Mouse (Mus musculus) ES-E14 (cell line): ENCODE data around the gene Fhit. TPM values are rescaled to one million over a fixed set of nuclear protein-coding genes. Genes with fewer than 3 reads are reported as not detected.

Source experiments
- DNase-seq: peaks from one replicate; pipeline ENCODE4 v3.0.0-alpha.2; 2013; ENCODE audit warnings: low read depth, low spot score
- H3K27ac ChIP-seq: 2 replicates; pipeline ENCODE4 v1.5.1; 2012; ENCODE audit warnings: low read depth, mild to moderate bottlenecking, low read length, moderate library complexity, mixed read lengths; ENCODE audit not compliant: poor library complexity, insufficient read depth, severe bottlenecking
- H3K36me3 ChIP-seq: 2 replicates; pipeline ENCODE4 v1.6.1; 2012; ENCODE audit warnings: mild to moderate bottlenecking, low read length, moderate library complexity, mixed read lengths; ENCODE audit not compliant: control insufficient read depth, poor library complexity, insufficient read depth, severe bottlenecking
- H3K4me1 ChIP-seq, 2 experiments: fragments of 150-350 bp in 1 of 2; sonication (generic) in 1 of 2; 2 replicates each; pipeline ENCODE4 v1.6.1; 2012; ENCODE audit warnings: low read length in 2 of 2, mild to moderate bottlenecking in 1 of 2, mixed read lengths in 1 of 2; ENCODE audit not compliant: control insufficient read depth in 2 of 2, insufficient read depth in 2 of 2, poor library complexity in 1 of 2
- H3K4me3 ChIP-seq, 2 experiments: fragments of 150-350 bp in 1 of 2; sonication (generic) in 1 of 2; 2 replicates each; pipeline ENCODE4 v1.5.1; 2012; ENCODE audit warnings: low read length in 2 of 2, low read depth in 1 of 2, mild to moderate bottlenecking in 1 of 2, mixed read lengths in 1 of 2; ENCODE audit not compliant: insufficient read depth in 1 of 2, poor library complexity in 1 of 2, severe bottlenecking in 1 of 2
- H3K9ac ChIP-seq: 2 replicates; pipeline ENCODE4 v1.6.1; 2012; ENCODE audit warnings: low read depth, mild to moderate bottlenecking, low read length, mixed read lengths; ENCODE audit not compliant: poor library complexity, insufficient read depth, severe bottlenecking
- H3K9me3 ChIP-seq: fragments of 150-350 bp; sonication (generic); 2 replicates; pipeline ENCODE4 v1.6.1; 2012; ENCODE audit warnings: low read depth, mild to moderate bottlenecking, low read length; ENCODE audit not compliant: control insufficient read depth, insufficient read depth
- CHD2 ChIP-seq: IDR thresholded peaks from 2 replicates; pipeline ENCODE4 v1.6.1; 2014; ENCODE audit warnings: mild to moderate bottlenecking, low read depth, low read length, inconsistent platforms
- HCFC1 ChIP-seq: IDR thresholded peaks from 2 replicates; pipeline ENCODE4 v1.6.1; 2012; ENCODE audit warnings: low read length, inconsistent platforms, borderline replicate concordance; ENCODE audit not compliant: insufficient read depth
- MAFK ChIP-seq: IDR thresholded peaks from 2 replicates; pipeline ENCODE4 v1.6.1; 2014; ENCODE audit warnings: mild to moderate bottlenecking, low read depth, low read length, inconsistent platforms; ENCODE audit not compliant: insufficient read depth
- ZC3H11A ChIP-seq: IDR thresholded peaks from 2 replicates; pipeline ENCODE4 v1.6.1; 2012; ENCODE audit warnings: low read depth, mild to moderate bottlenecking, inconsistent platforms, low read length, borderline replicate concordance
- ZNF384 ChIP-seq: IDR thresholded peaks from 2 replicates; pipeline ENCODE4 v1.6.1; 2012; ENCODE audit warnings: low read depth, low read length, inconsistent platforms
- in situ Hi-C, 2 experiments: fragments of 600-800 bp; cut with MboI; formaldehyde crosslinking; loops; one replicate each; pipeline ENCODE4 v1.15.1; 2025; ENCODE audit warnings: low sequenced_read_pairs in 2 of 2, inconsistent platforms in 1 of 2; ENCODE audit not compliant: unreplicated experiment in 2 of 2
- total RNA-seq: library from RNA; depleted of rRNA; stranded (reverse); fragments of 300-350 nt; gene quantifications from 2 replicates; pipeline ENCODE4 v1.2.3, GENCODE M21; 2012

Fhit gene
- total RNA-seq, 1 experiment: 1.0 TPM

DNA sequence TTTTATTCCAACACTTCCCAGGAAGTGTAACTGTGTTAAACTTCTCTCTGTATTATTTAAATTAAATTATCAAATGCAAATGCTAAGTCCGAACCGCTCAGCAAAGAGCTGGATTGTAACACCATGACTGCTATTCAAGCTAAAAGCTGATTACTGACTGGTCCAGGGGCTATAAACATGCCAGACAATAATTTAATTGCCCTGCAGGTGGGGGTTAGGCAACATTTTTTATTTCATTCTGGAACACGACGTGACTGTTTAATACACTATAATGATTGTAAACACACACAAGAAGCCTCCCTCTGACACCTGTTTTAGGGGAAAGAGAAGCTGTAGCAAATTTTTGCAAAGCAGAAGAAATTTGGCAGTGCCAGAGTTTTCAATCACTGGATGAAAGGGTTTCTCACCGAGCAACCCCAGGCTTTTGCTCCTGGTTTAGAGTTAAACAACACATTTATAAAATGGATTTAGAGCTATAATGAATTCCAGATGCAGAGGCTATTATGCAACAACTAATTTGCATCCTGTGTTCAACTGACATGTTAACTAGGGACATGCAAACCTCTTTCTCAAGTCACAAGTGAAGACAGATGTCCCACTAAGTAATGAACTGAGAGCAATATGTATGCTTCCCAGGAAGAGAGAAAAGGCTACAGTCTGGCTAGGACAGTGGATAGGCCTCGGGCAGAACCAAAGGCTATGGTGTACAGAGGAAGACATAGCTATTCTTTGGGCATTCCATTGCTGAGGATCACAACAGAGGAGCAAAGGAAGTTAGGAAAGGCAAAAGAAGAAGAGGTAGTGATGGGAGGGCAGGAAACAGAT is 1538.4 kb downstream of the Fhit start:
- H3K9me3 ChIP-seq: no peaks in the 10 kb centered on the region
- no peak for DNase-seq
- H3K9ac ChIP-seq: no peak overlapping the region
- H3K4me3 ChIP-seq: no peak overlapping the region
- no peaks in the 10 kb centered on the region for H3K4me1 ChIP-seq
- H3K27ac ChIP-seq: no peak overlapping the region
- in situ Hi-C loops: no loop called here
- TF ChIP-seq ZC3H11A (no peak), HCFC1 (no peak), CHD2 (no peak), MAFK (no peak), ZNF384 (no peak)
- H3K36me3 ChIP-seq: no peaks in the 10 kb centered on the region

DNA sequence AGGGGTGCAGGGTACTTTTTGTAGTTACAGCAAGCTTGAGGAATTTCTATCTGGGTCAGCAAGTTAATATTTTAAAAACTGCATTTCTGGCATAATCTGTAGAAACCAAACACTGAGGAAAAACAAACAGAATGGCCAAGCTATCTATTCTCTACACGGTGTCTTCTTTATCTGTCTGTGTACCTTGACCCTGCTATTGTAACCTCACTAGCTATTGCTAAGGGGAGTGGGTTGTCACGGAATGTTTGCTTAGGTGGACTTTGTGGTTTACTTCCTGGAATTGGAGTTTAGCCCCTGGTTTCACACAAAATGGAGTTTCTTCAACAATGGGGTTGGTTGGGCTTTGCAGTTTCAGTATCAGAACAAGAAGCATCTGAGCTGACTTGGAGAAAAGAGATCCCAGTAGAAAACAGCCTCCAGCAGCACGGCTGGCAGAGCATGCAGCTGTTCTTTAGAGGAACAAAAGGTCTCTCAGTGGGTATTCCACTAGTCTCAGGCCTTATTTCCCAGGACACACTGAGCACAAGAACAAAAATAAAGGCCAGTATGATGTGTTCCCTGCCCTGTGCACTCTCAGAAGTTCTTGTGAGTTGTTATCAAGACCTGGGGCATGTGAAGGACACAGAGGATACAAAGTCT is 1540.8 kb downstream of the Fhit start:
- Histone ChIP-seq H3K4me3 (no peak overlapping the region), H3K9ac (no peak overlapping the region), H3K27ac (no peak overlapping the region), H3K9me3 (no peaks in the 10 kb centered on the region), H3K4me1 (no peaks in the 10 kb centered on the region), H3K36me3 (no peaks in the 10 kb centered on the region)
- DNase-seq: no peak
- no peak for TF ChIP-seq ZNF384
- no peak for TF ChIP-seq CHD2
- TF ChIP-seq MAFK: no peak
- TF ChIP-seq ZC3H11A: no peak
- no peak for TF ChIP-seq HCFC1
- in situ Hi-C loops: no loop called here

GRCm38 (mm10) chr14:9619840-9620239 is 1542.0 kb downstream of the Fhit start:
- Histone ChIP-seq H3K9ac (no peak overlapping the region), H3K9me3 (no peaks in the 10 kb centered on the region), H3K4me1 (no peaks in the 10 kb centered on the region), H3K4me3 (no peak overlapping the region), H3K36me3 (no peaks in the 10 kb centered on the region), H3K27ac (no peak overlapping the region)
- no peak for TF ChIP-seq CHD2
- TF ChIP-seq ZC3H11A: no peak
- TF ChIP-seq ZNF384: no peak
- TF ChIP-seq MAFK: no peak
- no peak for TF ChIP-seq HCFC1
- in situ Hi-C loops: no loop called here
- no peak for DNase-seq

DNA sequence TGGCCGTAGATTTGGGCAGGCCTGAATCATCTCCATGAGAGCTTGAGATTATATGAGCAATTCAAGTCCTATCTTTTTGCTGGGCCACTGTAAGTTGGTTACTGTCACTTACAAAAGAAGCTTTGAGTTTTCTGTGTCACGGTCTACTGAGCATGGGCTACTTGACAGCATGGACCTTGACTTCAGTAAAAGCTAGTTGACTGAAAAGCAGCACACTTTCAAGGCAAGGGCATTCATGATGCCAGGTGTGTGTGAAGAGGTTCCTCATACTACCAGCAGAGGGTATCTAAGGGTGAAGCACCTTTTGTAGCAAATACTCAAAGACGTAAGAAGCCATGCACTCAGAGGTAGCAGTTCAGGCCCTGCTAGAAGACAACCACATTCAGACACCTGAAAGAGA is 1548.7 kb downstream of the Fhit start:
- in situ Hi-C loops: no loop called here
- Histone ChIP-seq H3K9ac (no peak overlapping the region), H3K9me3 (no peaks in the 10 kb centered on the region), H3K36me3 (no peaks in the 10 kb centered on the region), H3K4me3 (no peak overlapping the region), H3K27ac (no peak overlapping the region), H3K4me1 (no peaks in the 10 kb centered on the region)
- TF ChIP-seq HCFC1: no peak
- no peak for TF ChIP-seq MAFK
- TF ChIP-seq ZNF384: no peak
- TF ChIP-seq CHD2: no peak
- TF ChIP-seq ZC3H11A: no peak
- no peak for DNase-seq
